ENCODE assay signal across 11 mouse cellular contexts in genomic region chr16:30769007-30769442, GRCm38 (mm10).
DNase-seq lines count a peak whose midpoint lies in the region; ATAC-seq and TF ChIP-seq lines count a peak whose summit lies in the region.
"Had no signal": no experiment of that assay in that cellular context is flagged by ENCODE, and none has a peak within 500 bp of the region (broad histone marks: within the 10 kb centered on the region; RNA-seq: fewer than 3 reads in every experiment).

No protein-coding gene starts in this region.

- H3K79me2 ChIP-seq in CH12.LX (replicated peaks; ENCODE audit: control insufficient read depth, extremely low read depth, insufficient read depth, poor library complexity, severe bottlenecking) = no peaks in the 10 kb centered on the region

- H3K36me3 ChIP-seq in forebrain, embryonic 11.5 days (ENCODE audit: control insufficient read depth, insufficient read depth, low read length) = no peaks in the 10 kb centered on the region
- no peaks in the 10 kb centered on the region for H3K36me3 ChIP-seq in forebrain, embryonic 16.5 days (ENCODE audit: control insufficient read depth, insufficient read depth)
- no peaks in the 10 kb centered on the region for H3K36me3 ChIP-seq in CH12.LX (replicated peaks in 1 of 2; ENCODE audit: control insufficient read depth in 1 of 2, insufficient read depth in 1 of 2, low read length in 1 of 2)
- no peaks in the 10 kb centered on the region for H3K36me3 ChIP-seq in embryonic facial prominence, embryonic 10.5 days (replicated peaks)
- H3K36me3 ChIP-seq in forebrain, embryonic 13.5 days (ENCODE audit: poor library complexity, severe bottlenecking) = no peaks in the 10 kb centered on the region
- H3K36me3 ChIP-seq in intestine, embryonic 16.5 days (ENCODE audit: control insufficient read depth, insufficient read depth, low read length) = no peaks in the 10 kb centered on the region
- H3K36me3 ChIP-seq: intestine, embryonic 15.5 days; neural tube, embryonic 12.5 days had no signal

- H3K9me3 ChIP-seq in forebrain, embryonic 11.5 days (ENCODE audit: control insufficient read depth, low read length) = no peaks in the 10 kb centered on the region
- no peaks in the 10 kb centered on the region for H3K9me3 ChIP-seq in forebrain, embryonic 16.5 days (ENCODE audit: control insufficient read depth, low read length)
- H3K9me3 ChIP-seq in CH12.LX (replicated peaks; ENCODE audit: low read length) = no peaks in the 10 kb centered on the region
- H3K9me3 ChIP-seq in embryonic facial prominence, embryonic 10.5 days = no peaks in the 10 kb centered on the region
- no peaks in the 10 kb centered on the region for H3K9me3 ChIP-seq in forebrain, embryonic 13.5 days (replicated peaks)
- no peaks in the 10 kb centered on the region for H3K9me3 ChIP-seq in intestine, embryonic 16.5 days (ENCODE audit: control insufficient read depth, low read length)
- H3K9me3 ChIP-seq: intestine, embryonic 15.5 days; neural tube, embryonic 12.5 days had no signal

- H3K4me1 ChIP-seq in forebrain, embryonic 11.5 days (replicated peaks; ENCODE audit: control insufficient read depth, insufficient read depth, low read length) = no peaks in the 10 kb centered on the region
- H3K4me1 ChIP-seq in forebrain, embryonic 16.5 days (replicated peaks; ENCODE audit: control insufficient read depth, insufficient read depth, low read length) = no peaks in the 10 kb centered on the region
- H3K4me1 ChIP-seq in CH12.LX (ENCODE audit: control insufficient read depth in 1 of 2, insufficient read depth in 2 of 2) = peaks cover 16 to 35% of the 10 kb centered on the region in 2 experiments; a peak in 3 of 4 replicates
- H3K4me1 ChIP-seq in embryonic facial prominence, embryonic 10.5 days = peaks cover 43% of the 10 kb centered on the region
- H3K4me1 ChIP-seq in forebrain, embryonic 13.5 days = peaks cover 6% of the 10 kb centered on the region; the same call in 1 of the 2 replicates
- H3K4me1 ChIP-seq in intestine, embryonic 16.5 days (ENCODE audit: control insufficient read depth, insufficient read depth, low read length) = no peaks in the 10 kb centered on the region; the same call in 1 of the 2 replicates

- 42% methylated on average over 5 of the region's 5 CpGs for WGBS in forebrain, embryonic 11.5 days
- 32% methylated on average over 5 of the region's 5 CpGs for WGBS in forebrain, embryonic 16.5 days
- WGBS in embryonic facial prominence, embryonic 10.5 days = 19% methylated on average over 5 of the region's 5 CpGs
- 37% methylated on average over 5 of the region's 5 CpGs for WGBS in forebrain, embryonic 13.5 days
- 32% methylated on average over 5 of the region's 5 CpGs for WGBS in intestine, embryonic 16.5 days

- no peak overlapping the region for H3K4me2 ChIP-seq in forebrain, embryonic 11.5 days (ENCODE audit: low read depth, low read length, severe bottlenecking)
- no peak overlapping the region for H3K4me2 ChIP-seq in forebrain, embryonic 16.5 days (ENCODE audit: low read length)
- H3K4me2 ChIP-seq in CH12.LX (ENCODE audit: insufficient read depth, low read depth, poor library complexity, severe bottlenecking) = peak overlapping the region; percentile 53; the same call in 1 of the 2 replicates
- no peak overlapping the region for H3K4me2 ChIP-seq in forebrain, embryonic 13.5 days
- no peak overlapping the region for H3K4me2 ChIP-seq in intestine, embryonic 16.5 days (ENCODE audit: low read depth, low read length)
- H3K4me2 ChIP-seq: intestine, embryonic 15.5 days; neural tube, embryonic 12.5 days had no signal

- ATAC-seq in forebrain, embryonic 11.5 days (replicated peaks; ENCODE audit: low FRiP score) = no peak
- no peak for ATAC-seq in forebrain, embryonic 16.5 days
- no peak for ATAC-seq in forebrain, embryonic 13.5 days
- ATAC-seq in intestine, embryonic 16.5 days = no peak
- ATAC-seq: intestine, embryonic 15.5 days had no signal

- no peak; the same call in 1 of the 2 replicates for TF ChIP-seq RAD21 in CH12.LX (IDR thresholded peaks at IDR 0.05; ENCODE audit: low read depth, low read length)

- TF ChIP-seq EP300 in CH12.LX (IDR thresholded peaks at IDR 0.05; ENCODE audit: low read length) = no peak

- H3K4me3 ChIP-seq in forebrain, embryonic 11.5 days (ENCODE audit: low read depth, low read length) = no peak overlapping the region
- no peak overlapping the region for H3K4me3 ChIP-seq in forebrain, embryonic 16.5 days (replicated peaks; ENCODE audit: low read length)
- H3K4me3 ChIP-seq in CH12.LX (replicated peaks in 1 of 3; ENCODE audit: low read depth in 2 of 3, low read length in 2 of 3, poor library complexity in 1 of 3) = no peak overlapping the region
- H3K4me3 ChIP-seq in embryonic facial prominence, embryonic 10.5 days = no peak overlapping the region
- no peak overlapping the region for H3K4me3 ChIP-seq in forebrain, embryonic 13.5 days
- no peak overlapping the region for H3K4me3 ChIP-seq in intestine, embryonic 16.5 days (ENCODE audit: low read length)
- H3K4me3 ChIP-seq: intestine, embryonic 15.5 days; neural tube, embryonic 12.5 days had no signal

- no peaks in the 10 kb centered on the region for H3K27me3 ChIP-seq in forebrain, embryonic 11.5 days (ENCODE audit: control insufficient read depth, insufficient read depth, low read length)
- no peaks in the 10 kb centered on the region for H3K27me3 ChIP-seq in forebrain, embryonic 16.5 days (replicated peaks; ENCODE audit: control insufficient read depth, insufficient read depth, low read length)
- no peaks in the 10 kb centered on the region for H3K27me3 ChIP-seq in CH12.LX (replicated peaks)
- peaks cover 5% of the 10 kb centered on the region; the same call in 1 of the 2 replicates for H3K27me3 ChIP-seq in embryonic facial prominence, embryonic 10.5 days (replicated peaks; ENCODE audit: low read depth, poor library complexity, severe bottlenecking)
- 0 out of 2 replicates have a peak, but pooled peaks cover 2% of the 10 kb centered on the region for H3K27me3 ChIP-seq in forebrain, embryonic 13.5 days
- H3K27me3 ChIP-seq in intestine, embryonic 16.5 days (replicated peaks; ENCODE audit: control insufficient read depth, insufficient read depth, low read length) = no peaks in the 10 kb centered on the region
- H3K27me3 ChIP-seq: intestine, embryonic 15.5 days; neural tube, embryonic 12.5 days had no signal

- H3K27ac ChIP-seq in forebrain, embryonic 11.5 days (ENCODE audit: low read depth, low read length) = no peak overlapping the region
- H3K27ac ChIP-seq in forebrain, embryonic 16.5 days (ENCODE audit: low read length) = no peak overlapping the region
- no peak overlapping the region for H3K27ac ChIP-seq in CH12.LX (ENCODE audit: insufficient read depth, low read depth)
- H3K27ac ChIP-seq in embryonic facial prominence, embryonic 10.5 days (replicated peaks) = peak overlapping the region; percentile 11; the same call in 1 of the 2 replicates
- H3K27ac ChIP-seq in forebrain, embryonic 13.5 days = no peak overlapping the region
- H3K27ac ChIP-seq in intestine, embryonic 16.5 days (ENCODE audit: low read length) = no peak overlapping the region
- H3K27ac ChIP-seq: intestine, embryonic 15.5 days; liver, embryonic 14.5 days; neural tube, embryonic 12.5 days had no signal

- TF ChIP-seq POLR2A in CH12.LX (IDR thresholded peaks at IDR 0.05; ENCODE audit: low read depth, low read length) = no peak

- dilution Hi-C loops in CH12.LX (cut with MboI; ENCODE audit: extremely low pct_ligation_motif_present, extremely low pct_unique_long_range_greater_than_20kb, low sequenced_read_pairs) = no loop called here

- in situ Hi-C loops in CH12.LX (cut with MboI; ENCODE audit: low pct_ligation_motif_present, low pct_unique_long_range_greater_than_20kb, low sequenced_read_pairs) = no loop called here

- H3K9ac ChIP-seq in forebrain, embryonic 11.5 days (ENCODE audit: low read length) = no peak overlapping the region
- no peak overlapping the region for H3K9ac ChIP-seq in forebrain, embryonic 16.5 days (replicated peaks; ENCODE audit: low read depth, low read length)
- H3K9ac ChIP-seq in CH12.LX (ENCODE audit: insufficient read depth, low read depth) = no peak overlapping the region
- no peak overlapping the region for H3K9ac ChIP-seq in forebrain, embryonic 13.5 days
- H3K9ac ChIP-seq in intestine, embryonic 16.5 days (ENCODE audit: low read depth, low read length) = no peak overlapping the region
- H3K9ac ChIP-seq: intestine, embryonic 15.5 days; liver, embryonic 14.5 days; neural tube, embryonic 12.5 days had no signal

- no peak for TF ChIP-seq CTCF in CH12.LX (conservative IDR thresholded peaks at IDR 0.05 in 1 of 2, IDR thresholded peaks at IDR 0.05 in 1 of 2; ENCODE audit: low read depth in 2 of 2, low read length in 2 of 2)

- peak; percentile 48 for DNase-seq in forebrain, embryonic 11.5 days (ENCODE audit: low spot score)
- DNase-seq in CH12.LX (ENCODE audit: extremely low read depth) = no peak
- DNase-seq in embryonic facial prominence, embryonic 10.5 days (ENCODE audit: low spot score) = no peak
- peak; percentile 43 for DNase-seq in heart, postnatal 4 days
- DNase-seq in adipocyte (ENCODE audit: low spot score) = no peak

TF ChIP-seq in CH12.LX, 34 proteins besides CTCF, POLR2A, EP300 and RAD21:
- TF ChIP-seq ETS1 (conservative IDR thresholded peaks at IDR 0.05; ENCODE audit: low read depth, low read length) (0 out of 2 replicates have a peak, but pooled peaks have one; percentile 5), SIN3A (IDR thresholded peaks at IDR 0.05; ENCODE audit: low read length) (peak; percentile 74), MXI1 (IDR thresholded peaks at IDR 0.05; ENCODE audit: low read depth, low read length) (0 out of 2 replicates have a peak, but pooled peaks have one; percentile 40), MAFK (IDR thresholded peaks at IDR 0.05; ENCODE audit: insufficient replicate concordance, low read length) (no peak), ELF1 (IDR thresholded peaks at IDR 0.05; ENCODE audit: low read depth, low read length) (0 out of 2 replicates have a peak, but pooled peaks have one; percentile 35)

Comparison
In these comparisons a context has a peak if more than half of its experiments do, and no peak if none do; other contexts are left out.
1. DNase-seq: peak in forebrain, embryonic 11.5 days (single experiment) and heart, postnatal 4 days (single experiment); none in CH12.LX (single experiment), embryonic facial prominence, embryonic 10.5 days (single experiment) and adipocyte (single experiment).